Mouse (Mus musculus) testis, postnatal 14 days (tissue): ENCODE data around the gene Anapc4.

Experiments used
- DNase-seq: peaks from one replicate; pipeline ENCODE4 v3.0.0; 2021; ENCODE audit warnings: low spot score

Gene Anapc4

GRCm38 (mm10) chr5:52833761-52834274 is at the start of gene Anapc4:
TSS of gene Anapc4 (plus strand) at chr5:52834012.
- DNase-seq, result peak; percentile 99

DNA sequence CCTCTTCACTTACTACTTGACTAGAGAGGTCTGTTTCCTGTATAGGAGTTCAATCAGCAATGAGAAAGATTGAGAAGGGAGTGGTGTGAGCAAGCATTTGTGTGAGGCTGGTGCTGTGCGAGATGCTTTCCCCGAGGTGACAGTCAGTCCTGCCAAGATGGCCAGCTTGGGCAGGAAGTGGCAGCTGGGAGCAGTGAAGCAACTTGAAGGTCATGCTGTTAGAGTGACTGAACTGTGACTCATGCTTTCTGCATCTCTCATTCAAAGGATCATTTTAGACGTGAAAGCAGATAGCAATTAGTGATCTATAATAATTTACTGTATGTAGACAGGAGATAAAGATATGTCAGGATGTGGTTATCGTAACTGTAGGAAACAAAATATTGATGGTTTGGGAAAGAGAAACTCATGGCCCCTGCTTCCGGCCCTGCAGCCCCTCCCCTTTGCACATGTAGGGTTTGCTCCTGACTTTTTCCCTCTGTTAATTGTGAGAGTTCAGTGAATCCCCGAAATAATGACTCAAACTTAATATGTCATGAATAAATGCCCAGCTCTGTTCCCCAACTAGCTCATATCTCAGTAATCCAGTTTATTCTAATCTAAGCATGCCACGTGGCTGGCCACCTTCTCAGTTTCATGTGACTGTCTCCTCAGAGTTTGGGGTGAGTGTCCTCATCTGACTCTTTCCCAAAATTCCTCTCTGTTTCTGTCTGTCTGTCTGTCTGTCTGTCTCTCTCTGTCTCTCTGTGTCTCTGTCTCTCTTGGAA is 47.1 kb upstream of the Anapc4 start:
- no peak for DNase-seq

GRCm38 (mm10) chr5:52793230-52793629 is 40.6 kb upstream of the Anapc4 start:
- DNase-seq, result no peak

DNA sequence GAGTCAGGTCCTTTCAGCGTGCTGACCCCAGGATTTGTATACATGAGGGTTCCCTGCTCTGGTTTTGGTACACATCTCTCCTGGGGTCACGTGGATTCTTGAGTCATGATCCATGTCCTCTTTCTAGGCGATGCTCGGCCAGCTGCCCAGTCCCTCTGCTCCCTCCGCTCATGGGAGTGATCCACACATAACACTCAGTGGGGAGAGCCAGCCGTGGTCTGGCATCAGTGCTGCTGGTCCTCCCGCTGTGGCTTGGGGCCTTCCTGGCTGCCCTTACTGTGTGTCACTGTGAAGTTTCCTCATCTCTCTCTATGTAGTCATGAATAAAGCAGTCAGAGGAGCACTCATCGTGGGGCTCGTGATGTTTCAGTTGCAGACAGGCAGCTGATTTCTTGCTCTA is 39.7 kb upstream of the Anapc4 start:
- no peak for DNase-seq

- DNase-seq, result no peak
Measured at GRCm38 (mm10) chr5:52799274-52799985, 34.4 kb upstream of the Anapc4 start.

- DNase-seq, result no peak
Measured at GRCm38 (mm10) chr5:52805801-52806200, 28.0 kb upstream of the Anapc4 start.

GRCm38 (mm10) chr5:52806349-52806748 is 27.5 kb upstream of the Anapc4 start:
- no peak for DNase-seq

- DNase-seq, result no peak
Measured at GRCm38 (mm10) chr5:52807030-52807429, 26.8 kb upstream of the Anapc4 start.

DNA sequence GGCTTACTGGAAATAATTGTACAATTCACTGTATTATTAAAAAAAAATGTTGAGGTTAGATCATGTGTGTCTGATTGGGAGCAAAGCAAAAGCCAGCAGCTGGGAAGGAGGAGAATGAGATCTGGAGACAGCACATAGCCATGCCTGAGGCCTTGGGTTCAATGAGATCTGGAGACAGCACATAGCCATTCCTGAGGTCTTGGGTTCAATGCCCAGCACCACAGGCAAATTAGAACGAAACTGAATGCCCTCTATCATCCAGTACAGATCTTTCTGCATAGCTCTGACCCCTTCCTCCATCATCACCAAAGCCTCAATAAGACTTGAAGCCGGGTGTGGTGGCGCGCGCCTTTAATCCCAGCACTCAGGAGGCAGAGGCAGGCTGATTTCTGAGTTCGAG is 23.4 kb upstream of the Anapc4 start:
- no peak for DNase-seq

GRCm38 (mm10) chr5:52811056-52811455 is 22.8 kb upstream of the Anapc4 start:
- no peak for DNase-seq

DNA sequence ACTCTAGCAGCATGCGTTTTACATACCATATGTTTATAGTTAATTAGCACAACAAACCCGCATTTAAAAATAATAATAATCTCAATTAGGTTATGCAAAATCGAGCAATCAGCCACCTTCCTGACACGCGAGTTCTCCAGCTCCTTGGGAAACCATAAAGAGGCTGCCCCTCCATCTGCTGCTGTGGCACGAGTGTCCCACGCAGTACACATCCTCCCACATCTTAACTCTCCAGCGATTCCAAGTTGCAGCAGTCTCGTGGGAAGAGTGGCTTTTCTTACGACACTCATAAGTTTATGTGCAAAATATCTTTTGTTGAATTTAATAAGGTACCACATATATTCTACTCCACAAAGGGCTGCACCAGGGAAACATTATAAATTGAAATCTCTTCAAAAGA is 21.4 kb upstream of the Anapc4 start:
- DNase-seq, result no peak

DNA sequence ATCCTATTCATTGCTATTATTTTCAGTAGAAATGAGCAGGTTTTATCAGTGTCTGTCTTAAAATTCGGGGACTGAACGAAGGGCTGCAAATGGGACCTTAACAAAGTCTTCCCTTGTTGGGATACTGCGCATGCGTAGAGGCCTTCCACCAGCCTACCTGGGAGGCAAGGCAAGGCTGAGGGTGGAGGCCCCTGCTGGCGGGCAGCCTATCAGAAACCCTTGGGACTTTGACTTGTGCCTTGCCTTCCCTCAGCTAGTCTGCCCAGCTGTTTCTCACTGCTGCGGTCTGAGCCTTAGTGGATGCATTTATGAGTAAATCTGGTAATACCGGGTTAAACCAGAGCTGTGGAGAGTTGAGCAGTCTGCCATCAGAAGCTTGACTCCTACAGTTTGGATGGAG is 20.5 kb upstream of the Anapc4 start:
- DNase-seq, result peak; percentile 45

DNA sequence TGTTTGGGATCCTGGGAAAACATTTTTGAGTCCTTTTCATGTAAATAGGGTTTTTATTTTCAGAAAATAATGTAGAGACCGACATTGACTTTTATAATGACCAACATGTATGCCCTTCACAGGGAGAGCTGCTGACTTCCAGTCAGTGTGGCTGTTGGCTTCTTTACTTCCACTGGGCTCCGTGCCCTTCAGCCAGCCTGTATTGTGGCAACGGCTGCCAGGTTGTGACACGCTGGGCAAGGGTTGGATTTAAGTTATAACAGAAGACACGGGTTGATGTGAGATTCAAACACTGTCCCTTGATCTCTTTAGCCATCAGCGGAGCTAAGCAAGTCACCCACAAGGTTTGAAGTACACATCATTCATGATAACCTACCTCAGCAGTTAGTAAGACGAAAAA is 15.1 kb upstream of the Anapc4 start:
- DNase-seq, result no peak

- DNase-seq, result no peak
Measured at GRCm38 (mm10) chr5:52821691-52822090, 12.1 kb upstream of the Anapc4 start.

- no peak for DNase-seq
Measured at GRCm38 (mm10) chr5:52827923-52828322, 5.9 kb upstream of the Anapc4 start.

DNA sequence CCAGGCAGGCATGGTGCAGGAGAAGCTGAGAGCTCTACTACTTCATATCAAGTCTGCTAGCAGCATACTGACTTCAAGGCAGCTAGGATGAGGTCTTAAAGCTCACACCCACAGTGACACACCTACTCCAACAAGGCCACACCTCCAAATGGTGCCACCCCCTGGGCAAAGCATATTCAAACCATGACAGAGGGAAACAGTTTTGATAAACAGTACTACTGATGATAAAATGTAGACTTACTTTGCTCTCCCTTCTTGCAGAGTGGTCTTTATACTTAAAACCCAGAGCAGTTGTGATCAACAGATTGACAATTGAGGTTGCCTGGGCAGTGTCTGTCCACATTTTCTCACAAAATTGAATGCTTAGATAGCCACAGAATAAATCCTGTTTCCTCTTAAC is 807 bp upstream of the Anapc4 start:
- no peak for DNase-seq

DNA sequence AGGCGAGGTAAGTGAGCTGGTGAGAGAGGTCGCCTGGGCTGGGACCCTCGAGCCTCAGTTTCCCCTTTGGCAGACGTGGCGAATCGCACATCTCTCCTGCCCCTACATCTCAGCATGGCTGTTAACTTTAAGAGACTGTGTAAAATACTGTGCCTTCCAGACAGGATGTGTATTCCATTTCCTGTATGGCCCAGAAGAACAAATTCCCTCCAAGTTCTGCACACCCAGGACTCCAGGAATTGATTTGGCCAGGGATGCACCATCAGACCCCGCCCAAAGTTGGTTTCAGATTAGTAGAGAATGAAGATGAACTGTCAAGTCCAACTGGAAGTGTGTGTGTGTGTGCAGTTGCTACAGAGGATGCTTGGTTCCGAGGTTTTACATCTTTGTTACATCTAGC is 574 bp downstream of the Anapc4 start:
- no peak for DNase-seq

GRCm38 (mm10) chr5:52844319-52844718 is 10.5 kb downstream of the Anapc4 start:
- DNase-seq, result no peak

GRCm38 (mm10) chr5:52855727-52856126 is 21.9 kb downstream of the Anapc4 start:
- no peak for DNase-seq

GRCm38 (mm10) chr5:52864446-52864845 is 30.6 kb downstream of the Anapc4 start:
- no peak for DNase-seq

- DNase-seq, result peak; percentile 32
Measured at GRCm38 (mm10) chr5:52865825-52866224, 32.0 kb downstream of the Anapc4 start.

DNA sequence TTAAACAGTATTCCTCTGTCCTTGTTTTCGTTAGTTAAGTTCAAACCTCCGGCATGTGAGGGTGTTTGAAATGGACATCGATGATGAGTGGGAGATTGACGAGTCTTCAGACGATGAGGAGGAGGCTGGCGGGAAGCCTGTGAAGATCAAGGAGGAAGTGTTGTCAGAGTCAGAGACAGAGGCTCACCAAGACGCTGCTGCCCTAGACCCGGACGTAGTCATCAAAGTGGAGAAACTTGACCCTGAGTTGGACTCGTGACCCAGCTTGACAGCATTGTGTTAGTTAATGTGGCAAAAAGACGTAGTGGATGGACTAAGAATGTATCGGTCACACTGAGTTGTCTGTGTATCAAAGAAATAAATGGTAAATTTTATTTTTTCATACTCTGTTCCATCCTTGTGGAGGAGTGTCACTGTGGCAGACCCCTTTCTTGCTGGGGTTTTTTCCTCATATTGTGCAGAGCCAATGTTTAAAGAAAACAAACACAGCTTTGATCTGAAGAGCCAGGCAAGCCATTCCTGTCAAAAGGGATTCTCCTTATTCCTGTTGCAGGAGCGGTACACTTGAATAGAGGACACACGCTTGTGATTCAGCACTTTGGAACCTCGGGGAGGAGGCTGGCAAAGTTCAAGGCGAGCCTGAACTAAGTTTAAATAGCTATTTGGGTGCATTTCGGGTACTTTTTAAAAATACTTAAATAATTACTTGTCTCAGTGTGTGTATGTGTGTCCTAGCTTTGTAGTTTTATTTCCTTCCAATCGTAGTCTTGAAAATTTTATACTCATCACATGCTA is 32.7 kb downstream of the Anapc4 start:
- no peak for DNase-seq
